Mouse (Mus musculus): Measurements from ENCODE around the gene Prss22. TPM values are rescaled to one million over a fixed set of nuclear protein-coding genes. Genes with fewer than 3 reads are reported as not detected.
A peak's percentile ranks its signal among the peaks of the same experiment; 100 is the strongest.

Gene Prss22
- polyA plus RNA-seq, 1 experiment from 2014 or later = 0.50 TPM

DNA sequence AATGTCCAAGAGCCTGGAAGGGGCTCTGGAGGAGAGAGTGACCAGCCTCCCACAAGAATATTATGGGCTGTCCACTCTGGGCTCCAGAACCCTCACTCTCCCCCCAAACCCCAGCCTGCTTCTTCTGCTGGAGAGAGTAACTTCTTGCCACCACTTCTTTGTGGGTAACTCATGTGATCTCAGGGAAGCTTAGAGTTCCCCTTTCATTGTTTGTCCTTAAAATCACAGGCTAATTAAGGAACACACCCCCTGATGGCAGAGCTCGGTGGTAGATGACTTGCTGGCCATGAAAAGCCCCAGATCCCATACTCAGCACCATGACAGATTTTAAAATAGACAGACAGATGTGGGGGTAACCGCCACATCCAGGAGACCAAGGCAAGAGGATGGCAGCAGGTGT is 9.0 kb upstream of the Prss22 start:
- H3K4me1 ChIP-seq (ENCODE audit: control insufficient read depth, insufficient read depth, low read length) = no peaks in the 10 kb centered on the region
- H3K27me3 ChIP-seq (replicated peaks; ENCODE audit: control insufficient read depth, insufficient read depth, low read length) = no peaks in the 10 kb centered on the region
- no peak overlapping the region for H3K4me3 ChIP-seq (ENCODE audit: low read depth, low read length)
- WGBS = 49% methylated on average over 2 of the region's 2 CpGs
- no peak overlapping the region for H3K9ac ChIP-seq (ENCODE audit: low read depth, low read length)
- no peak overlapping the region for H3K27ac ChIP-seq (replicated peaks; ENCODE audit: low read depth, low read length)
- ATAC-seq (ENCODE audit: low read depth) (no peak), DNase-seq (ENCODE audit: low spot score) (no peak)
- H3K4me2 ChIP-seq (ENCODE audit: low read depth, low read length) = no peak overlapping the region
- no peaks in the 10 kb centered on the region for H3K9me3 ChIP-seq (ENCODE audit: control insufficient read depth, low read length)
- no peaks in the 10 kb centered on the region for H3K36me3 ChIP-seq (ENCODE audit: control insufficient read depth, insufficient read depth, low read length)

DNA sequence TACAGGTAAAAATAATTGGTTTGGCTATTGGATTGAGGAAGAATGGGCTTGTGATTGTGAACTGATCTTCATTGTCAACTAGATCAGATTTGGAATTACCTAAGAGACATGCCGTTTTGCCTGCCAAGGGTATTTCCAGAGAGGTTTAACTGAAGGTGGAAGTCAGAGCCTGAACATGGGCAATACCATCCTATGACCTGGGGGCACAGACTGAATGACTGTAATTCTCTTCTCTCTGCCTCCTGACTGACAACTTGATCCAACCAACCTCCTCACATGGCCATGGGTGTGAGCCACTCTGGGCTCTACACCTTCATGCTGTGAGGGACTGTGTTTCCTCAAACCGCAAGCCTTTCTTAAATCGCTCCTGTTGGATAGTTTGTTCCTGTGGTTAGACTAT is 7.1 kb upstream of the Prss22 start:
- ATAC-seq (ENCODE audit: low read depth) (no peak), DNase-seq (ENCODE audit: low spot score) (no peak)
- no peak overlapping the region for H3K27ac ChIP-seq (replicated peaks; ENCODE audit: low read depth, low read length)
- H3K4me2 ChIP-seq (ENCODE audit: low read depth, low read length) = no peak overlapping the region
- H3K9ac ChIP-seq (ENCODE audit: low read depth, low read length) = no peak overlapping the region
- no peaks in the 10 kb centered on the region for H3K4me1 ChIP-seq (ENCODE audit: control insufficient read depth, insufficient read depth, low read length)
- no peaks in the 10 kb centered on the region for H3K9me3 ChIP-seq (ENCODE audit: control insufficient read depth, low read length)
- no peak overlapping the region for H3K4me3 ChIP-seq (ENCODE audit: low read depth, low read length)
- H3K36me3 ChIP-seq (ENCODE audit: control insufficient read depth, insufficient read depth, low read length) = no peaks in the 10 kb centered on the region
- H3K27me3 ChIP-seq (replicated peaks; ENCODE audit: control insufficient read depth, insufficient read depth, low read length) = no peaks in the 10 kb centered on the region
- WGBS = 89% methylated on average over 3 of the region's 3 CpGs

DNA sequence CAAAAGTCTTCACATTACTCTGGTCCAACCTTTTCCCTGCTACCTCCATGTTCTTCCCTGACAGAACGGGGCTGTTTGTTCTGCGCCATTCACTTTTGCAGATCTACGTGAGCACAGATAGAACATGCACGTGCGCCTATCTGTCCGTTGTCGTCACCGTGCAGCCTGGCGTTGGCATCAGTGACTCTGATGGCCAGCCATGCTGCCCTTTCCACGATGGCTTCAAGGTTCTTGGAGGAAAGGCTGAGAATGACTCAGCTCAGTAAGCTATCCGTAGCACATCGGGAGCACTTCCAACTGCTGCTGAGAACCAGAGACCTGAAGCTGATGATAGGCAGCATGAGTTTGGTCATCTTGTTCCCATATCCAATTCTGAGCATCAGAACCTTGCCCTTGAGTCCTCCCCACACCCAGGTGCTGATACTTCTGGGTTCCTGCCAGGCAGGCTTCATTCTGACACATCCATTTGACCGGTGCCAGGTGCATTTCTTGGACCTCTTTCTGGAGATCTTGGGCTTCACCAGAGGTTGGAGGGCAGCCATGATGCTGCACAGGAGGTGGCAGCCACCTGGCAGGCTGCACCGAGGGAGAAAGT is 6.3 kb upstream of the Prss22 start:
- Histone ChIP-seq H3K36me3 (ENCODE audit: control insufficient read depth, insufficient read depth, low read length) (no peaks in the 10 kb centered on the region), H3K9ac (ENCODE audit: low read depth, low read length) (no peak overlapping the region), H3K27me3 (replicated peaks; ENCODE audit: control insufficient read depth, insufficient read depth, low read length) (no peaks in the 10 kb centered on the region), H3K4me1 (ENCODE audit: control insufficient read depth, insufficient read depth, low read length) (no peaks in the 10 kb centered on the region), H3K27ac (replicated peaks; ENCODE audit: low read depth, low read length) (no peak overlapping the region), H3K9me3 (ENCODE audit: control insufficient read depth, low read length) (no peaks in the 10 kb centered on the region), H3K4me3 (ENCODE audit: low read depth, low read length) (no peak overlapping the region), H3K4me2 (ENCODE audit: low read depth, low read length) (no peak overlapping the region)
- DNase-seq (ENCODE audit: low spot score) (no peak), ATAC-seq (ENCODE audit: low read depth) (no peak)
- 96% methylated on average over 14 of the region's 14 CpGs for whole genome bisulfite sequencing

DNA sequence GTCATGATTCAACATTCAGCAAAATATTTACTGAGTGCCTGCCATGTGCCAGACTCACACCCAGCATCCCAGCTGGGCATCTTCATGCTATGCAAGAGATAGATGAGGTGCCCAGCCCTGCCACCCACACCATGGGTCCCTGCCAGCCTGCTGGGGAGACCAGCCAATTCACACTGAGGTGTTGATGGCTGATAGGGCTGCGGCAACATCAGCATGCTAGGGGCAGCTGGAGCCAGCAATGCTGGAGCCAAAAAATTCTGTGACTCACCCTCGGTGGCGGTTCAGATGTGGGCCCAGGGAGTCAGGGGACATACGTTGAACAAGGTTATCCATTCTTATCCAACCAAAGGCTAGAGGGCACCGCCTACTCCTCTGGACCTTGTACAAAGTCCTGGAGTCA is 2.5 kb upstream of the Prss22 start:
- H3K27ac ChIP-seq (replicated peaks; ENCODE audit: low read depth, low read length) = no peak overlapping the region
- DNase-seq (ENCODE audit: low spot score) = no peak
- no peaks in the 10 kb centered on the region for H3K36me3 ChIP-seq (ENCODE audit: control insufficient read depth, insufficient read depth, low read length)
- H3K9me3 ChIP-seq (ENCODE audit: control insufficient read depth, low read length) = no peaks in the 10 kb centered on the region
- H3K9ac ChIP-seq (ENCODE audit: low read depth, low read length) = no peak overlapping the region
- no peaks in the 10 kb centered on the region for H3K27me3 ChIP-seq (replicated peaks; ENCODE audit: control insufficient read depth, insufficient read depth, low read length)
- H3K4me2 ChIP-seq (ENCODE audit: low read depth, low read length) = no peak overlapping the region
- no peak for ATAC-seq (ENCODE audit: low read depth)
- 59% methylated on average over 5 of the region's 5 CpGs for WGBS
- H3K4me3 ChIP-seq (ENCODE audit: low read depth, low read length) = no peak overlapping the region
- H3K4me1 ChIP-seq (ENCODE audit: control insufficient read depth, insufficient read depth, low read length) = no peaks in the 10 kb centered on the region

DNA sequence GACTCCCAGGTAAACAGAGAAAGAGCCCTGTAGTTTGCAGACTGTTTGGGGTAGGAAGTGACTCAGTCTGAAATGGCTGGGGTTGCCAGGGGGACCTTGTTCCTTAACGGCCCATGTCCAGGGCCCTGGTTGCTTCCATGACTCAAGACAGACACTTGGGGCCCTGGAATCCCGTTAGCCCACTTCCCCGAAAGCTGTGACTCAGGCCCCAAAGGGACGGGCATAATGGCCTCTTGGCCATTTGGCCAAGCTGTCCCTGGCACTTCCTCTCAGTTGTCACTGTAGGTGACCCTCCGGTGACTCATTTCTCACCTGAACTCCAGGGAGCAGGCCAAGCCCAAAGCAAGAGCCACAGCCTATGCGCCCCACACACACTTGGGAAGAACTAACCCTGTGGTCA is 483 bp upstream of the Prss22 start:
- no peak for DNase-seq (ENCODE audit: low spot score)
- no peak for ATAC-seq (ENCODE audit: low read depth)
- no peak overlapping the region for H3K27ac ChIP-seq (replicated peaks; ENCODE audit: low read depth, low read length)
- H3K9ac ChIP-seq (ENCODE audit: low read depth, low read length) = no peak overlapping the region
- H3K4me1 ChIP-seq (ENCODE audit: control insufficient read depth, insufficient read depth, low read length) = no peaks in the 10 kb centered on the region
- H3K4me2 ChIP-seq (ENCODE audit: low read depth, low read length) = no peak overlapping the region
- H3K9me3 ChIP-seq (ENCODE audit: control insufficient read depth, low read length) = no peaks in the 10 kb centered on the region
- WGBS = 60% methylated on average over 6 of the region's 6 CpGs
- H3K27me3 ChIP-seq (replicated peaks; ENCODE audit: control insufficient read depth, insufficient read depth, low read length) = no peaks in the 10 kb centered on the region
- H3K36me3 ChIP-seq (ENCODE audit: control insufficient read depth, insufficient read depth, low read length) = no peaks in the 10 kb centered on the region
- no peak overlapping the region for H3K4me3 ChIP-seq (ENCODE audit: low read depth, low read length)

DNA sequence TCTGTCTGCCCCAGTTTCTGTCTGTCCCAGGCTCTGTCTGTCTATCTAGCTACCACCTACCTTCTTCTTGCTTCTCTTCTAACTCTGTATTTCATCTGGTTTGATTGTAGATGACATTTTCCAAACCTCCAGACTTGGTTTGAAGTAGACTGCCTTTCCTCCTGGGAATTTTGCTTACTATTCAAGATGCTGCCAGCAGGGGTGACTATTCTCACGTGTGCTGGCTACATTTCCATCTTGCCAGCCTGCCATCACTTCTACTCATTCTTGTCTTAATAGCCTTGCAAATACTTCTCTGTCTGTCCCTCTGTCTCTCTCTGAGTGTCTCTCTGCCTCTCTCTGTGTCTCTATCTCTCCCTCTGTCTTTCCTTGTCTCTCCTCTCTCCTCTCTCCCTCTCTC is 2.5 kb downstream of the Prss22 start:
- H3K27me3 ChIP-seq (replicated peaks; ENCODE audit: control insufficient read depth, insufficient read depth, low read length) = no peaks in the 10 kb centered on the region
- no peaks in the 10 kb centered on the region for H3K36me3 ChIP-seq (ENCODE audit: control insufficient read depth, insufficient read depth, low read length)
- no peak overlapping the region for H3K4me2 ChIP-seq (ENCODE audit: low read depth, low read length)
- no peak overlapping the region for H3K27ac ChIP-seq (replicated peaks; ENCODE audit: low read depth, low read length)
- no peak overlapping the region for H3K9ac ChIP-seq (ENCODE audit: low read depth, low read length)
- DNase-seq (ENCODE audit: low spot score) (no peak), ATAC-seq (ENCODE audit: low read depth) (no peak)
- 12% methylated on average over 1 of the region's 1 CpGs for WGBS
- no peaks in the 10 kb centered on the region for H3K9me3 ChIP-seq (ENCODE audit: control insufficient read depth, low read length)
- no peaks in the 10 kb centered on the region for H3K4me1 ChIP-seq (ENCODE audit: control insufficient read depth, insufficient read depth, low read length)
- H3K4me3 ChIP-seq (ENCODE audit: low read depth, low read length) = no peak overlapping the region

DNA sequence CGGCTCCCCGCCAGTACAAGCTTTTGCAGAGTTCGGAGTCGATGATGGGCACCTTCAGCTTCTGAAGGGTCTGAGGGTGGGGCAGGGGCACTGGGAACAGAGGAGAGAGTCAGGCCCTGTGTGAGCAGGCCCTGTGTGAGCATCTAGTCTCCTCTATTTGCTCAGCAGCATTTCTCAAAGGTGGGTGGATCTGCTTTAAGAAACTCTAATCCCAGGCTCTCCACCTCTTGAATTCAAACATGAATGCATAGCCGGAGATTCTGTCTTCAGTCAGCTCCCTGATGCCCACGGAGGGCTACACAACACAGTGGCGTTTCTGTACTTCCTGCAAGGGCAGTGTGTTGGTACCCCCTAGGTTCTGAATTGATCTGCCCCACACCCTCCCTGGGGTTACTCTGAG is 3.2 kb downstream of the Prss22 start:
- ATAC-seq (ENCODE audit: low read depth) = no peak

DNA sequence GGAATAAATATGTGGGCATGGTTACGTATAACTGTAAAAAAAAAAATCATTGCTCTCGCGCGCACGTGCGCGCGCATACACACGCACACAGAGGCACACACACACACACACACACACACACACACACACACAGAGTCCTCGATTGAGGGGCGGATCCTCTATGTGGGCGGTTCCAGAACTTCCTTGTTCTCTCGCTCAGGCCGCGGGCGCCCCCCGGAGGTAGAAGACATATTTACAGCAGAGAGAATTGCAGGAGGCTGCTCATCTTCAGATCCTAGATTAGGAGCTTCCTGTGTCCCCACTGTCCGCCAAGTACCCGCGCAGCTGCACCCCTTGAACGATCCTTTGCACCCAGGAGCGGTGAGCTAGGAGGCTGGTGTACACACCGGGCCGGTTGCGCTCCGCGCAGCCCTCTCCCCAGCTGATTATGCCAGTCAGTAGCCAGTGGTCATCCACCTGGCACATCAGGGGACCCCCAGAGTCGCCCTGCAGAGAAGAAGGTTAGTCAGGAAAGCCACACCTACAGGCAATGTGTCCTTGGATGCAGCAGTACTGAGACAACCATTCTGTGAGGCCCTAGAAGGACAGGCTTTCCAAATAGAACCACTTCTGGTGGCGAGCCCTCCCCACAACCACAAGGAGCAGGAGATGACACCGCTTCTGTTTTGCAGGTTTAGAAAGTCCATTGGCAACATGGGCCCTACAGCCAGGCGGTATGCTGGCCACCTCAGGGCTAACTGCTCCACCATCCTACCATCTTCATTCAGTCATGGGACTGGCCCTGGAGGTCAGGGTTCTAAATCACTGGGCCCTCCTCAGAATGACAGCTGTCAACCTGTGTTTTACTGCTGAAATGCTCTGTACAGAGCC is 4.1 kb downstream of the Prss22 start:
- Histone ChIP-seq H3K36me3 (ENCODE audit: control insufficient read depth, insufficient read depth, low read length) (no peaks in the 10 kb centered on the region), H3K4me3 (ENCODE audit: low read depth, low read length) (peak overlapping the region; percentile 31), H3K4me1 (ENCODE audit: control insufficient read depth, insufficient read depth, low read length) (no peaks in the 10 kb centered on the region), H3K27ac (replicated peaks; ENCODE audit: low read depth, low read length) (no peak overlapping the region), H3K4me2 (ENCODE audit: low read depth, low read length) (peak overlapping the region; percentile 59), H3K9ac (ENCODE audit: low read depth, low read length) (peak overlapping the region; percentile 47), H3K9me3 (ENCODE audit: control insufficient read depth, low read length) (no peaks in the 10 kb centered on the region), H3K27me3 (replicated peaks; ENCODE audit: control insufficient read depth, insufficient read depth, low read length) (no peaks in the 10 kb centered on the region)
- WGBS = 12% methylated on average over 23 of the region's 31 CpGs
- ATAC-seq (ENCODE audit: low read depth) = peak; percentile 68
- peak; percentile 94 for DNase-seq (ENCODE audit: low spot score)

More for the DNA sequence above, 3.2 kb downstream of the Prss22 start:
- no peaks in the 10 kb centered on the region for H3K27me3 ChIP-seq (replicated peaks; ENCODE audit: control insufficient read depth, insufficient read depth, low read length)
- no peak overlapping the region for H3K4me3 ChIP-seq (ENCODE audit: low read depth, low read length)
- 72% methylated on average over 7 of the region's 7 CpGs for WGBS
- DNase-seq (ENCODE audit: low spot score) = no peak
- no peak overlapping the region for H3K4me2 ChIP-seq (ENCODE audit: low read depth, low read length)
- no peaks in the 10 kb centered on the region for H3K4me1 ChIP-seq (ENCODE audit: control insufficient read depth, insufficient read depth, low read length)
- no peaks in the 10 kb centered on the region for H3K36me3 ChIP-seq (ENCODE audit: control insufficient read depth, insufficient read depth, low read length)
- no peaks in the 10 kb centered on the region for H3K9me3 ChIP-seq (ENCODE audit: control insufficient read depth, low read length)
- no peak overlapping the region for H3K9ac ChIP-seq (ENCODE audit: low read depth, low read length)
- H3K27ac ChIP-seq (replicated peaks; ENCODE audit: low read depth, low read length) = no peak overlapping the region
